Mouse (Mus musculus) kidney, embryonic 16.5 days (tissue): ENCODE data around the gene Zfp655. TPM values are rescaled to one million over a fixed set of nuclear protein-coding genes. Genes with fewer than 3 reads are reported as not detected.
A peak's percentile ranks its signal among the peaks of the same experiment; 100 is the strongest.
"Not testable (repeated sequence)": the region's sequence is repeated elsewhere in the genome, so short reads cannot be mapped to it uniquely, and the experiment has no call there.

ENCODE experiments used
- ATAC-seq: fragments of 200-750 bp; cut with Nextera tagmentation; 2 replicates; pipeline ENCODE4 v1.8.0; 2017; ENCODE audit warnings: moderate TSS enrichment; ENCODE audit not compliant: low FRiP score, low TSS enrichment
- H3K27ac ChIP-seq: fragments of 300-500 bp; sonication (generic); 2 replicates; pipeline ENCODE4 v1.5.1; 2014; ENCODE audit warnings: low read length
- H3K27me3 ChIP-seq: fragments of 300-500 bp; sonication (generic); 2 replicates; pipeline ENCODE4 v1.6.1; 2014; ENCODE audit warnings: low read length, control low read depth, mixed read lengths; ENCODE audit not compliant: insufficient read depth
- H3K36me3 ChIP-seq: fragments of 300-500 bp; sonication (generic); 2 replicates; pipeline ENCODE4 v1.6.1; 2014; ENCODE audit warnings: low read length, control low read depth, mixed read lengths; ENCODE audit not compliant: insufficient read depth
- H3K4me1 ChIP-seq: fragments of 300-500 bp; sonication (generic); 2 replicates; pipeline ENCODE4 v1.6.1; 2014; ENCODE audit warnings: low read length, control low read depth, mixed read lengths; ENCODE audit not compliant: insufficient read depth
- H3K4me2 ChIP-seq: fragments of 300-500 bp; sonication (generic); replicated peaks from 2 replicates; pipeline ENCODE4 v1.6.1; 2014; ENCODE audit warnings: low read depth, low read length
- H3K4me3 ChIP-seq: fragments of 300-500 bp; sonication (generic); 2 replicates; pipeline ENCODE4 v1.5.1; 2014; ENCODE audit warnings: mild to moderate bottlenecking, low read length
- H3K9ac ChIP-seq: fragments of 300-500 bp; sonication (generic); replicated peaks from 2 replicates; pipeline ENCODE4 v1.6.1; 2014; ENCODE audit warnings: low read length
- H3K9me3 ChIP-seq: fragments of 300-500 bp; sonication (generic); 2 replicates; pipeline ENCODE4 v1.6.1; 2016; ENCODE audit warnings: low read length, control low read depth
- WGBS: fragments of 180-500 bp; shearing (Covaris S2); extraction: QIAGEN DNeasy Blood & Tissue Kit; methylation state at CpG from one replicate; pipeline ENCODE4 v1.1.7; 2014; 5-methylcytosine and 5-hydroxymethylcytosine counted together
- polyA plus RNA-seq: library from polyadenylated mRNA; unstranded; fragments of >200 nt; fragmentation: Nextera tagmentation; extraction: Ambion mirVana; gene quantifications from 2 replicates; pipeline ENCODE4 v1.2.1, GENCODE M21; 2015

The Zfp655 gene
- polyA plus RNA-seq, 1 experiment from 2014 or later, result 35.3 TPM

GRCm38 (mm10) chr5:145218206-145218605, 13.3 kb upstream of the Zfp655 start:
- Histone ChIP-seq H3K4me1 (no peaks in the 10 kb centered on the region), H3K9me3 (no peaks in the 10 kb centered on the region), H3K4me3 (no peak overlapping the region), H3K36me3 (peaks cover 54% of the 10 kb centered on the region), H3K4me2 (no peak overlapping the region), H3K27me3 (no peaks in the 10 kb centered on the region), H3K27ac (no peak overlapping the region), H3K9ac (no peak overlapping the region)
- ATAC-seq, result no peak
- WGBS, result 94% methylated on average over 21 of the region's 21 CpGs

GRCm38 (mm10) chr5:145218671-145219070, 12.8 kb upstream of the Zfp655 start:
- Histone ChIP-seq H3K4me1 (no peaks in the 10 kb centered on the region), H3K9me3 (no peaks in the 10 kb centered on the region), H3K4me3 (no peak overlapping the region), H3K9ac (no peak overlapping the region), H3K4me2 (no peak overlapping the region), H3K27ac (no peak overlapping the region), H3K27me3 (no peaks in the 10 kb centered on the region), H3K36me3 (peaks cover 49% of the 10 kb centered on the region)
- 97% methylated on average over 20 of the region's 20 CpGs for WGBS
- no peak for ATAC-seq

DNA sequence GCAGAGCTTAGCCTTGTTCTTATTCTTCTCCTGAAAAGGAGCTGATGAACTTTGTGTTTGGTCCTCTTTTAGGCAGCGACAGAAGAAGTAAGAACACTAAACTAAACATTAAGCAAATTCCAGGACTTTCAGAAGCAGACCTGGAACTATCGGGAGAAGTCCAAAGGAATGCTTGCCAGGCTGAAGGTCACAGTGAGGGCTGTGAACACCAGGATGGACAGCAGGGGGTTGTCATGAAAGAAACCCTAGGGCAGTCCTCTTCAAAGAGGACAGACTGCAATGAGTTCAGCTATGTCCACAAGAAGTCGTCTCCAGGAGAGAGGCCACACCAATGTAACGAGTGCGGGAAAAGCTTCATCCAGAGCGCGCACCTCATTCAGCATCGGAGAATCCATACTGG, 11.5 kb upstream of the Zfp655 start:
- Histone ChIP-seq H3K36me3 (peaks cover 44% of the 10 kb centered on the region), H3K4me3 (no peak overlapping the region), H3K9ac (no peak overlapping the region), H3K27me3 (no peaks in the 10 kb centered on the region), H3K9me3 (no peaks in the 10 kb centered on the region), H3K4me1 (no peaks in the 10 kb centered on the region), H3K4me2 (no peak overlapping the region), H3K27ac (no peak overlapping the region)
- no peak for ATAC-seq
- 95% methylated on average over 8 of the region's 8 CpGs for WGBS

DNA sequence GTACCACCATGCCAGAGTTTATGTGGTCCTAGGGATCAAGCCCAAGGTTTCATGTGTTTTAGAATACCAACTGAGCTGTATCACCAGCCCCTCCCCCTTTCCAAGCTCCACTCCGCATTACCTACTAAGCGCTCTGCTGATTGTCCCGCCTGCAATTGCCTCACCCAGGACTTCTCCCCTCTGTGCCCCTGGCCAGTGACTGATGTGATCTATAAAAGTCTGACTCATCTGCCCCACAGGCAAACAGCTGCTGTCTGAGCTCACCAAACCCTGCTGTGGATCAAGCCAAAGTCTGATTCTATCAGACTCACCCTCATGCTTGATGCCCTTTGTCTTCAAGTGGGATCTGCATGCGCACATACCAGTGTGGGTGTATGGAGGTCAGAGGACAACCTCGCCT, 8.7 kb upstream of the Zfp655 start:
- no peak overlapping the region for H3K27ac ChIP-seq
- H3K27me3 ChIP-seq, result no peaks in the 10 kb centered on the region
- H3K36me3 ChIP-seq, result peaks cover 39% of the 10 kb centered on the region
- H3K4me2 ChIP-seq, result no peak overlapping the region
- no peaks in the 10 kb centered on the region for H3K4me1 ChIP-seq
- H3K4me3 ChIP-seq, result no peak overlapping the region
- no peaks in the 10 kb centered on the region for H3K9me3 ChIP-seq
- no peak overlapping the region for H3K9ac ChIP-seq
- 85% methylated on average over 5 of the region's 5 CpGs for WGBS
- no peak for ATAC-seq

- ATAC-seq, result peak; percentile 35; the same call in 1 of the 2 replicates
- Histone ChIP-seq H3K27ac (no peak overlapping the region), H3K4me1 (no peaks in the 10 kb centered on the region), H3K27me3 (no peaks in the 10 kb centered on the region), H3K4me3 (no peak overlapping the region), H3K9ac (no peak overlapping the region), H3K9me3 (no peaks in the 10 kb centered on the region), H3K4me2 (no peak overlapping the region), H3K36me3 (peaks cover 34% of the 10 kb centered on the region)
- WGBS, result 79% methylated on average over 12 of the region's 12 CpGs
Measured at GRCm38 (mm10) chr5:145223395-145223794, 8.1 kb upstream of the Zfp655 start.

- H3K4me2 ChIP-seq, result no peak overlapping the region
- peaks cover 7% of the 10 kb centered on the region; the same call in 1 of the 2 replicates for H3K4me1 ChIP-seq
- no peak for ATAC-seq
- H3K36me3 ChIP-seq, result peaks cover 6% of the 10 kb centered on the region; the same call in 1 of the 2 replicates
- no peak overlapping the region for H3K27ac ChIP-seq
- H3K4me3 ChIP-seq, result no peak overlapping the region
- H3K27me3 ChIP-seq, result no peaks in the 10 kb centered on the region
- no peaks in the 10 kb centered on the region for H3K9me3 ChIP-seq
- whole genome bisulfite sequencing, result 54% methylated on average over 2 of the region's 2 CpGs
- H3K9ac ChIP-seq, result no peak overlapping the region
Measured at GRCm38 (mm10) chr5:145226453-145226852, 5.1 kb upstream of the Zfp655 start.

DNA sequence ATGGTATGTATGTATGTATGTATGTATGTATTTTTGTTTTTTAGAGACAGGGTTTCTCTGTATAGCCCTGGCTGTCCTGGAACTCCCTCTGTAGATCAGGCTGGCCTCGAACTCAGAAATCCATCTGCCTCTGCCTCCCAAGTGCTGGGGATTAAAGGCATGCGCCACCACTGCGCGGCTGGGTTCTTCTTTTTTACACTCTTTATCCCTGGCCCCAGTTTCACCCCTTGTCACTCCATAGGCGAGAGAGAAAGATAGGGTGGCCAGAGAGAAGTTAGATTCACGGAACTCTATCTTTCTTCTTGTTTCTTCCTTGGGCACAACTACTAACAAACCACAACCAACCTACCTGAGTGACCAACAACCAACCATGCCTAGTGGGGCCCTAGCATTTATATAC, 2.2 kb upstream of the Zfp655 start:
- not testable (repeated sequence) for H3K9ac ChIP-seq, H3K4me3 ChIP-seq, ATAC-seq, H3K9me3 ChIP-seq, H3K36me3 ChIP-seq, H3K27ac ChIP-seq, H3K4me2 ChIP-seq, H3K27me3 ChIP-seq
- WGBS, result 89% methylated on average over 6 of the region's 6 CpGs
- peaks cover 14% of the 10 kb centered on the region for H3K4me1 ChIP-seq

- Histone ChIP-seq H3K27ac (peak overlapping the region; percentile 64; the same call in 1 of the 2 replicates), H3K27me3 (no peaks in the 10 kb centered on the region), H3K4me1 (peaks cover 14% of the 10 kb centered on the region), H3K4me3 (no peak overlapping the region; the same call in 1 of the 2 replicates), H3K36me3 (peaks cover 17% of the 10 kb centered on the region), H3K9ac (peak overlapping the region; percentile 87; the same call in 1 of the 2 replicates), H3K4me2 (peak overlapping the region; percentile 70), H3K9me3 (no peaks in the 10 kb centered on the region)
- WGBS, result 85% methylated on average over 4 of the region's 4 CpGs
- no peak for ATAC-seq
Measured at GRCm38 (mm10) chr5:145230641-145231040, 874 bp upstream of the Zfp655 start.

GRCm38 (mm10) chr5:145231893-145232411, 437 bp downstream of the Zfp655 start:
- Histone ChIP-seq H3K4me2 (peak overlapping the region; percentile 70), H3K9ac (peak overlapping the region; percentile 87), H3K4me1 (peaks cover 14% of the 10 kb centered on the region), H3K4me3 (peak overlapping the region; percentile 66), H3K9me3 (no peaks in the 10 kb centered on the region), H3K27ac (peak overlapping the region; percentile 64), H3K36me3 (peaks cover 22% of the 10 kb centered on the region), H3K27me3 (no peaks in the 10 kb centered on the region)
- ATAC-seq, result peak; percentile 72
- WGBS, result under 1% methylated on average over 37 of the region's 49 CpGs

DNA sequence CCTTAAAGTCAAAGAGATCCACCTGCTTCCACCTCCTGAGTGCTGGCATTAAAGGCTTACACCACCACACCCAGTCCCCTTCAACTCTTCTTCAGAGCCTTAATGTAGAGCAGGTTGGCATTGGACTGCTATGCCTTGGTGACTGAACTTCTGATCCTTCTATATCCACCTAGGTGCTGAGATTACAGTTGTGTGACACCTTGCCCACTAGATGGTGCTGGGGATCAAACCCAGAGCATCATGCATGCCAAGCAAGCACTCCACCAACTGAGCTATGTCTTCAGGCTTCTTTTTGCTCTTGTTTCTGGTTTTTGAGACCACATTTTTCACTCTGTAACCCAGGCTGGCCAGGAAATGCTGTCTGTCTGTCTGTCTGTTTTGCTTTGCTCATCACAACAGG, 3.1 kb downstream of the Zfp655 start:
- H3K9ac ChIP-seq, result no peak overlapping the region
- peaks cover 37% of the 10 kb centered on the region for H3K36me3 ChIP-seq
- no peaks in the 10 kb centered on the region for H3K9me3 ChIP-seq
- no peak overlapping the region for H3K4me2 ChIP-seq
- peaks cover 14% of the 10 kb centered on the region for H3K4me1 ChIP-seq
- ATAC-seq, result no peak
- H3K27ac ChIP-seq, result no peak overlapping the region
- no peaks in the 10 kb centered on the region for H3K27me3 ChIP-seq
- no peak overlapping the region for H3K4me3 ChIP-seq
